Mouse (Mus musculus) kidney, postnatal 0 days (tissue): ENCODE data around the gene Tdrd7. TPM values are rescaled to one million over a fixed set of nuclear protein-coding genes. Genes with fewer than 3 reads are reported as not detected.
A peak's percentile ranks its signal among the peaks of the same experiment; 100 is the strongest.

Experiments used
- ATAC-seq: fragments of 200-750 bp; cut with Nextera tagmentation; replicated peaks from 2 replicates; pipeline ENCODE4 v1.8.0; 2017; ENCODE audit warnings: low read depth, moderate number of reproducible peaks, moderate TSS enrichment, moderate library complexity; ENCODE audit not compliant: low FRiP score
- DNase-seq: peaks from one replicate; pipeline ENCODE4 v3.0.0-alpha.2; 2016; ENCODE audit warnings: low spot score
- H3K27ac ChIP-seq: fragments of 300-500 bp; sonication (generic); 2 replicates; pipeline ENCODE4 v1.5.1; 2014; ENCODE audit warnings: mild to moderate bottlenecking
- H3K27me3 ChIP-seq: fragments of 300-500 bp; sonication (generic); 2 replicates; pipeline ENCODE4 v1.6.1; 2014; ENCODE audit warnings: low read length, mixed read lengths; ENCODE audit not compliant: insufficient read depth
- H3K36me3 ChIP-seq: fragments of 300-500 bp; sonication (generic); 2 replicates; pipeline ENCODE4 v1.6.1; 2014; ENCODE audit warnings: low read length, mixed read lengths; ENCODE audit not compliant: insufficient read depth
- H3K4me1 ChIP-seq: fragments of 300-500 bp; sonication (generic); replicated peaks from 2 replicates; pipeline ENCODE4 v1.6.1; 2014; ENCODE audit warnings: antibody characterized with exemption, low read length, mixed read lengths; ENCODE audit not compliant: insufficient read depth
- H3K4me2 ChIP-seq: fragments of 300-500 bp; sonication (generic); 2 replicates; pipeline ENCODE4 v1.6.1; 2014; ENCODE audit warnings: mild to moderate bottlenecking, low read length, moderate library complexity, mixed read lengths
- H3K4me3 ChIP-seq: fragments of 300-500 bp; sonication (generic); replicated peaks from 2 replicates; pipeline ENCODE4 v1.5.1; 2014; ENCODE audit warnings: low read depth, low read length
- H3K9ac ChIP-seq: fragments of 300-500 bp; sonication (generic); 2 replicates; pipeline ENCODE4 v1.6.1; 2014; ENCODE audit warnings: low read depth, low read length
- H3K9me3 ChIP-seq: fragments of 300-500 bp; sonication (generic); replicated peaks from 2 replicates; pipeline ENCODE4 v1.6.1; 2016; ENCODE audit warnings: low read length, inconsistent platforms, mixed read lengths
- CTCF ChIP-seq: IDR thresholded peaks from 2 replicates; pipeline ENCODE4 v1.5.1; 2016; ENCODE audit warnings: antibody characterized with exemption, low read depth, mild to moderate bottlenecking, moderate library complexity
- WGBS: fragments of 180-500 bp; shearing (Covaris S2); extraction: QIAGEN DNeasy Blood & Tissue Kit; methylation state at CpG from one replicate; pipeline ENCODE4 v1.1.7; 2014; 5-methylcytosine and 5-hydroxymethylcytosine counted together
- polyA plus RNA-seq: library from polyadenylated mRNA; unstranded; fragments of >200 nt; fragmentation: Nextera tagmentation; extraction: Ambion mirVana; gene quantifications from 2 replicates; pipeline ENCODE4 v1.2.1, GENCODE M21; 2015

The Tdrd7 gene
- polyA plus RNA-seq, 1 experiment from 2014 or later: 25.1 TPM

DNA sequence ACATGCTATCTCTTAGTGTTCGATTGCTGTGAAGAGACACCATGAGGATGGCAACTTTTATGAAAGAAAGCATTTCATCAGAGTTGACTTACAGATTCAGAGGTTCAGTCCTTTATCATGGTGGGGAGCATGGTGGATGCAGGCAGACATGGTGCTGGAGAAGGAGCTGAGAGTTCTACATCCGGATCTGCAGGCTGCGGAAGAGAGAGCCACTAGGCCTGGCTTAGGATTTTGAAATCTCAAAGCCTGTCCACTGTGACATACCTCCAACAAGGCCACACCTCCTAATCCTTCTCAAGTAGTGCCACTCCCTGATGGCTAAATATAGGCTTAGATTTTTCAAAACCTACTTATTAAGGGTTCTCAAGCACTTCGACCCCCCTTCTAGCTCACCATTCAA is 8.4 kb upstream of the Tdrd7 start:
- Histone ChIP-seq H3K27me3 (no peaks in the 10 kb centered on the region), H3K36me3 (no peaks in the 10 kb centered on the region), H3K4me2 (no peak overlapping the region), H3K27ac (no peak overlapping the region), H3K9ac (no peak overlapping the region), H3K9me3 (no peaks in the 10 kb centered on the region), H3K4me3 (no peak overlapping the region), H3K4me1 (no peaks in the 10 kb centered on the region)
- no peak for DNase-seq
- WGBS: 99% methylated on average over 4 of the region's 4 CpGs
- TF ChIP-seq CTCF: no peak
- no peak for ATAC-seq

- ATAC-seq: 0 out of 2 replicates have a peak, but pooled peaks have one; percentile 48
- no peak overlapping the region for H3K9ac ChIP-seq
- no peaks in the 10 kb centered on the region for H3K27me3 ChIP-seq
- 0 out of 2 replicates have a peak overlapping the region, but pooled peaks have one; percentile 1 for H3K4me3 ChIP-seq
- peak overlapping the region; percentile 38; the same call in 1 of the 2 replicates for H3K27ac ChIP-seq
- no peaks in the 10 kb centered on the region for H3K36me3 ChIP-seq
- DNase-seq: peak; percentile 84
- H3K4me1 ChIP-seq: peaks cover 27% of the 10 kb centered on the region
- no peak for TF ChIP-seq CTCF
- H3K9me3 ChIP-seq: no peaks in the 10 kb centered on the region
- peak overlapping the region; percentile 30 for H3K4me2 ChIP-seq
- 9% methylated on average over 13 of the region's 13 CpGs for WGBS
These were observed 758 bp downstream of the Tdrd7 start for GRCm38 (mm10) chr4:45965737-45966447.

- TF ChIP-seq CTCF: no peak
- WGBS: 21% methylated on average over 6 of the region's 6 CpGs
- DNase-seq (peak; percentile 37), ATAC-seq (peak; percentile 49; the same call in 1 of the 2 replicates)
- peak overlapping the region; percentile 60 for H3K27ac ChIP-seq
- H3K9ac ChIP-seq: no peak overlapping the region
- no peak overlapping the region for H3K4me3 ChIP-seq
- no peak overlapping the region for H3K4me2 ChIP-seq
- peaks cover 27% of the 10 kb centered on the region for H3K4me1 ChIP-seq
- no peaks in the 10 kb centered on the region for H3K36me3 ChIP-seq
- H3K27me3 ChIP-seq: no peaks in the 10 kb centered on the region
- no peaks in the 10 kb centered on the region for H3K9me3 ChIP-seq
These were observed 1.6 kb downstream of the Tdrd7 start for GRCm38 (mm10) chr4:45966716-45967115.

DNA sequence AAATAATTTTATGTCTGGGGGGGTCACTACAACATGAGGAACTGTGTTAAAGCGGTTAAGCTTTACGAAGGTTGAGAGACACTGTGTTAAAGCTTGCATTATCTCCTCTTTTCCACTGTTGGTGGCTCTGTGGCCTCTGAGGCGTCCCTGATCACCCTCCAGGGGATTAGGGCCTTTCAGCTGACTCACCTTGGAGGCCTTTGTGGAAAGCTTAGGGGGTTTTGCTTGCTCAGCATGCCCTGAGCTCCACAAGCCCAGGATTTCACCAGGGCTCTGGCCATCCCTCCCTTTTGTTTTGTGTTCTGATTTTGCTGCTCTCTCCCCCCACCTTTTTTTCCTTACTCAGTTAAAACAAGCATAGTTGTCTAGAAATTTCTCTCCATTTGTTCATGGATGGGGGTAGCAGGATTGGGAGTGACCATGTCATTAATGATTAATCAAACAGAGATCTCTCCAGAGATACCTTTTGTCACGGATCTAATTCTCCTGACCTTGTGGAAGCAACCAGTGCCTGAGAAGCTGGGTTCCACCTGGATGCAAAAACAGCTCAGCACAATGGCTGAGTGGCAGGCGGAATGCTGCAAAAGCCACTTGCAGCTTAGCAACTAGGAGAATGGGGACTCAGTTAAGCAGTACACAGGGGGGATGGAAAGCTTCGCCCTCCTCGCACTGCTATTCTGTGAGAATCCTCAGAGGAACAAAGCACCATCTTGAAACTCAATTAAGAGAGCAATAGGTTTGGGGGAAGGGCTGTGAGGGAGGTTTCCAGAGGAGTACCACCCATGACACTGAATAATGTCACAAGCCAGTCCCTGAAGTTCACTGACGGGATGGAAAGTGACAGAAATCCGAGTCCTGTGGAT is 2.6 kb downstream of the Tdrd7 start:
- no peak overlapping the region for H3K9ac ChIP-seq
- no peaks in the 10 kb centered on the region for H3K36me3 ChIP-seq
- H3K4me2 ChIP-seq: no peak overlapping the region
- peaks cover 27% of the 10 kb centered on the region for H3K4me1 ChIP-seq
- TF ChIP-seq CTCF: no peak
- H3K9me3 ChIP-seq: no peaks in the 10 kb centered on the region
- ATAC-seq (no peak), DNase-seq (peak; percentile 22)
- no peak overlapping the region for H3K4me3 ChIP-seq
- H3K27me3 ChIP-seq: no peaks in the 10 kb centered on the region
- H3K27ac ChIP-seq: peak overlapping the region; percentile 60
- WGBS: 52% methylated on average over 9 of the region's 9 CpGs

- H3K4me1 ChIP-seq: peaks cover 35% of the 10 kb centered on the region
- DNase-seq: no peak
- no peaks in the 10 kb centered on the region for H3K36me3 ChIP-seq
- no peaks in the 10 kb centered on the region for H3K9me3 ChIP-seq
- 72% methylated on average over 2 of the region's 2 CpGs for WGBS
- H3K4me2 ChIP-seq: no peak overlapping the region
- no peak overlapping the region for H3K4me3 ChIP-seq
- ATAC-seq: no peak
- H3K27me3 ChIP-seq: no peaks in the 10 kb centered on the region
- no peak for TF ChIP-seq CTCF
- H3K27ac ChIP-seq: no peak overlapping the region; the same call in 1 of the 2 replicates
- H3K9ac ChIP-seq: no peak overlapping the region
These were observed 3.9 kb downstream of the Tdrd7 start for GRCm38 (mm10) chr4:45969051-45969450.

GRCm38 (mm10) chr4:45970048-45970560 is 5.0 kb downstream of the Tdrd7 start:
- WGBS: 67% methylated on average over 7 of the region's 7 CpGs
- DNase-seq: no peak

More at GRCm38 (mm10) chr4:45970048-45970560, 5.0 kb downstream of the Tdrd7 start:
- H3K27me3 ChIP-seq: no peaks in the 10 kb centered on the region
- H3K4me3 ChIP-seq: no peak overlapping the region
- H3K36me3 ChIP-seq: no peaks in the 10 kb centered on the region
- no peak overlapping the region for H3K4me2 ChIP-seq
- H3K27ac ChIP-seq: no peak overlapping the region
- peaks cover 28% of the 10 kb centered on the region for H3K4me1 ChIP-seq
- H3K9me3 ChIP-seq: no peaks in the 10 kb centered on the region
- no peak for ATAC-seq
- no peak overlapping the region for H3K9ac ChIP-seq
- no peak for TF ChIP-seq CTCF
